Mouse (Mus musculus): ENCODE results near the gene Ripk4.

- TF ChIP-seq RCOR1 (IDR thresholded peaks at IDR 0.05; ENCODE audit: low read depth, low read length) (no peak), USF1 (IDR thresholded peaks at IDR 0.05; ENCODE audit: low read depth, low read length) (no peak), NRF1 (IDR thresholded peaks at IDR 0.05; ENCODE audit: insufficient read depth, low read depth, low read length, poor library complexity, severe bottlenecking) (no peak), GATA1 (IDR thresholded peaks at IDR 0.05; ENCODE audit: low read depth, low read length) (no peak)
These were observed 1.0 kb upstream of the Ripk4 start for GRCm38 (mm10) chr16:97764626-97765025.
